In genomic region chr1:58392268-58392651, GRCm38 (mm10) we compare ENCODE assay signal across 8 mouse cellular contexts. TPM values are rescaled to one million over a fixed set of nuclear protein-coding genes. Genes with fewer than 3 reads are reported as not detected.
DNase-seq lines count a peak whose midpoint lies in the region; ATAC-seq and TF ChIP-seq lines count a peak whose summit lies in the region.

No protein-coding gene starts in this region.

- H3K27ac ChIP-seq in cerebellum, adult 2 months (ENCODE audit: insufficient read depth, low read length): peak overlapping the region; percentile 100
- H3K27ac ChIP-seq in testis, adult 2 months (ENCODE audit: control insufficient read depth, insufficient read depth, low read depth, low read length): peak overlapping the region; percentile 98
- peak overlapping the region; percentile 98 for H3K27ac ChIP-seq in limb, embryonic 11.5 days (replicated peaks; ENCODE audit: low read depth, low read length)

- WGBS in cerebellum, adult 2 months: under 1% methylated on average over 16 of the region's 16 CpGs
- 1% methylated on average over 16 of the region's 16 CpGs for WGBS in limb, embryonic 11.5 days

- H3K4me1 ChIP-seq in cerebellum, adult 2 months (ENCODE audit: control insufficient read depth, insufficient read depth, low read length): no peaks in the 10 kb centered on the region; the same call in 1 of the 2 replicates
- H3K4me1 ChIP-seq in testis, adult 2 months (ENCODE audit: control insufficient read depth, insufficient read depth, low read length): peaks cover 2% of the 10 kb centered on the region
- peaks cover 7% of the 10 kb centered on the region; the same call in 1 of the 2 replicates for H3K4me1 ChIP-seq in limb, embryonic 11.5 days (ENCODE audit: control insufficient read depth, insufficient read depth, low read length)

- H3K9ac ChIP-seq in limb, embryonic 11.5 days (ENCODE audit: low read length): peak overlapping the region; percentile 97

- no peak for TF ChIP-seq CTCF in cerebellum, adult 2 months (IDR thresholded peaks at IDR 0.05; ENCODE audit: borderline replicate concordance, insufficient read depth, low read depth, low read length)
- no peak for TF ChIP-seq CTCF in testis, adult 2 months (IDR thresholded peaks at IDR 0.05; ENCODE audit: control insufficient read depth, insufficient read depth, insufficient replicate concordance, low read depth, low read length)

- no peaks in the 10 kb centered on the region for H3K36me3 ChIP-seq in testis, adult 2 months (ENCODE audit: control insufficient read depth, insufficient read depth, low read length)
- peaks cover 7% of the 10 kb centered on the region; the same call in 1 of the 2 replicates for H3K36me3 ChIP-seq in limb, embryonic 11.5 days (ENCODE audit: control insufficient read depth, insufficient read depth, low read length)

- peak overlapping the region; percentile 94 for H3K4me3 ChIP-seq in cerebellum, adult 2 months (replicated peaks; ENCODE audit: insufficient read depth, low read depth, low read length)
- peak overlapping the region; percentile 93 for H3K4me3 ChIP-seq in testis, adult 2 months (ENCODE audit: control insufficient read depth, low read depth, low read length)
- H3K4me3 ChIP-seq in limb, embryonic 11.5 days (ENCODE audit: low read depth, low read length): peak overlapping the region; percentile 90

- no peaks in the 10 kb centered on the region for H3K9me3 ChIP-seq in limb, embryonic 11.5 days (ENCODE audit: control insufficient read depth, low read length)

- H3K4me2 ChIP-seq in limb, embryonic 11.5 days (ENCODE audit: low read depth, severe bottlenecking): peak overlapping the region; percentile 84

- ATAC-seq in limb, embryonic 11.5 days (ENCODE audit: insufficient number of reproducible peaks, low FRiP score, low TSS enrichment, low read depth): no peak; the same call in 1 of the 2 replicates

- no peaks in the 10 kb centered on the region for H3K27me3 ChIP-seq in cerebellum, adult 2 months (ENCODE audit: control insufficient read depth, insufficient read depth, low read length)
- no peaks in the 10 kb centered on the region for H3K27me3 ChIP-seq in testis, adult 2 months (ENCODE audit: control insufficient read depth, insufficient read depth, low read length)
- no peaks in the 10 kb centered on the region for H3K27me3 ChIP-seq in limb, embryonic 11.5 days (ENCODE audit: control insufficient read depth, insufficient read depth, low read length)

- no peak for TF ChIP-seq POLR2A in cerebellum, adult 2 months (IDR thresholded peaks at IDR 0.05; ENCODE audit: borderline replicate concordance, insufficient read depth, low read length)
- TF ChIP-seq POLR2A in testis, adult 2 months (IDR thresholded peaks at IDR 0.05; ENCODE audit: control insufficient read depth, low read depth, low read length): no peak

- DNase-seq in cerebellum, adult 2 months: no peak
- no peak for DNase-seq in cerebellum, adult 9-11 months
- DNase-seq in testis, postnatal 10 days (ENCODE audit: low spot score): no peak
- DNase-seq in limb, embryonic 11.5 days (ENCODE audit: low spot score): no peak
- peak; percentile 53 for DNase-seq in retina, embryonic 14.5 days (ENCODE audit: low spot score)
- DNase-seq in urinary bladder, postnatal 10 days (ENCODE audit: low spot score): no peak
- no peak for DNase-seq in layer of hippocampus, postnatal 25 days (ENCODE audit: extremely low spot score in 1 of 2, low spot score in 1 of 2)

RNA-seq across cellular contexts. Expression of gene Bzw1, which starts 0.4 kb away (rescaled TPM):
- polyA plus RNA-seq in cerebellum, adult 2 months (2012; rRNA removed): 72.1 and 72.3 TPM in 2 replicates
- polyA plus RNA-seq in testis, adult 2 months (2012; rRNA removed): 92.7 and 99.2 TPM in 2 replicates
- polyA plus RNA-seq in limb, embryonic 11.5 days (2014; fragmentation: Nextera tagmentation; extraction: Ambion mirVana): 499 and 502 TPM in 2 replicates
- total RNA-seq in layer of hippocampus, postnatal 25 days (2021): 100 to 1,000 TPM; 124 to 131 TPM

RNA-seq across cellular contexts. Expression of gene Clk1, which starts 31.6 kb away (rescaled TPM):
- 252 TPM in 2 replicates for polyA plus RNA-seq in cerebellum, adult 2 months (2012; rRNA removed)
- polyA plus RNA-seq in testis, adult 2 months (2012; rRNA removed): 20.8 and 27.8 TPM in 2 replicates
- polyA plus RNA-seq in limb, embryonic 11.5 days (2014; fragmentation: Nextera tagmentation; extraction: Ambion mirVana): 166 and 176 TPM in 2 replicates
- 100 to 1,000 TPM; 111 to 132 TPM for total RNA-seq in layer of hippocampus, postnatal 25 days (2021)

RNA-seq across cellular contexts. Expression of gene Nif3l1, which starts 52.7 kb away (rescaled TPM):
- polyA plus RNA-seq in cerebellum, adult 2 months (2012; rRNA removed): 29.1 and 32.4 TPM in 2 replicates
- 8.0 and 8.3 TPM in 2 replicates for polyA plus RNA-seq in testis, adult 2 months (2012; rRNA removed)
- polyA plus RNA-seq in limb, embryonic 11.5 days (2014; fragmentation: Nextera tagmentation; extraction: Ambion mirVana): 68.4 and 68.8 TPM in 2 replicates
- total RNA-seq in layer of hippocampus, postnatal 25 days (2021): 10 to 100 TPM; 22.1 to 22.7 TPM

RNA-seq across cellular contexts. Expression of gene Ppil3, which starts 53.0 kb away (rescaled TPM):
- 30.0 and 31.0 TPM in 2 replicates for polyA plus RNA-seq in cerebellum, adult 2 months (2012; rRNA removed)
- polyA plus RNA-seq in testis, adult 2 months (2012; rRNA removed): 13.4 and 14.8 TPM in 2 replicates
- polyA plus RNA-seq in limb, embryonic 11.5 days (2014; fragmentation: Nextera tagmentation; extraction: Ambion mirVana): 57.2 and 64.1 TPM in 2 replicates
- total RNA-seq in layer of hippocampus, postnatal 25 days (2021): 10 to 100 TPM; 26.8 to 27.3 TPM
